Mouse (Mus musculus) adrenal gland, adult (tissue): ENCODE data around the gene Mcm10.
"Not testable (repeated sequence)": the region's sequence is repeated elsewhere in the genome, so short reads cannot be mapped to it uniquely, and the experiment has no call there.

Experiments
- DNase-seq, 2 experiments: peaks; one replicate each; pipeline ENCODE4 v3.0.0; 2022 to 2023; ENCODE audit warnings: low spot score in 1 of 2; ENCODE audit not compliant: inconsistent age in 2 of 2

The Mcm10 gene

DNA sequence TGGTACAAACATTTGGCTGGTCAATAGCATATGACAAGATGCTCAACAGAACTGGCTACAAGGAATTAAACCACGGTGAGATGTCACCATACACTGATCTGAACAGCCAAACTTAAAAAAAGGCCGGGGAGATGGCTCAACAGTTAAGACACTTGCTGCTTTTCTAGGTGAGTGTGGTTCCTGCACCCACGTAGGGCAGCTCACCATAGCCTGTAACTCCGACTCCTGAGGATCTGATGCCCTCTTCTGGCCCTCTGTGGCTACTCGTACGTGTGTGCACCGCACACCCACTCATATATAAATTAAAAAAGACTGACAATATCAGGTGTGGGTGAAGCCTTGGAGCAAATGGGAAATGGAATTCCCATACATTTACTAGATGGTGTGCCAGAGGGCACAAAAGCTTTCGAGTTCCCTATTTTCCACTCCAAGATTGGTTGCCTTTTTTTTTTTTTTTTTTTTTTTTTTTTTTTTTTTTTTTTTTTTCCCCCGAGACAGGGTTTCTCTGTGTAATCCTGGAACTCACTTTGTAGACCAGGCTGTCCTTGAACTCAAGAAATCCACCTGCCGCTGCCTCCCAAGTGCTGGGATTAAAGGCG is 23.7 kb downstream of the Mcm10 start:
- DNase-seq, result no peak

DNA sequence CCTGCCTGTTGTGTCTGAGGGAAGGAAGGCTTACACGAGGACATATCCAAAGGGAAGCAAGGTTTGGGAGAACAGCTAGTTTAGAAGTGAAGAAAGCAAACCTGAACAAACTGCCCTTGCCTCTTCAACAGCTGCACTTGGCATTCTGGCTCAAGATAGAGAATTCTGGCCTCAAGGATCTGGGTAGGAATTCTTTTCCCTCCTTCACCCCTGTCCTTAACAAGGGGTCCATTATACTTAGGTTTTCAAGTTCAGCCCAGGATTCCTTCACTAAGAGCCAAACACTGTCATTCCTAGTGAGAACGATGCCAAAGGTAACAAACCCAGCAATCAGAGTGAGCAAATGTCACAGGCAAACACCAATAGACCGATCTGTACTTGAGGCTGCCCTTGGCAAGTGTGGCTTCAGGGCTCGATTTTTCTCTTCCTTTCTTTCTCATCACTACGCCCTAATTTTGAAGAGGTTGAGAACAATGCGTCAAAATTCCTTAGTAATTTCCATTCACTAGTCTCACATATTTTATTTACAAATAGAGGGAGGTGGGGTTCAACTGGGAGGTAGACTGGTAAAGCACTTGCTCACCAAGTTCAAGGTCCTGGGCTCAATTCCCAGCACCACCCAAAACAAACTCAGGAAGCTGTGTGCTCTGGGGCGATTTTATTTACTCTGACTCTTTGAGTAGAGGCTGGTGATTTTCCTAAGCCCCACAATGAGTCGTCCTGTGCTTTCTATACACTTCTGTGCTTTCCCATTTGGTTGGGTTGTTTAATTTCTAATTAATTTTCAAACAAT is 25.0 kb downstream of the Mcm10 start:
- DNase-seq, result no peak

DNA sequence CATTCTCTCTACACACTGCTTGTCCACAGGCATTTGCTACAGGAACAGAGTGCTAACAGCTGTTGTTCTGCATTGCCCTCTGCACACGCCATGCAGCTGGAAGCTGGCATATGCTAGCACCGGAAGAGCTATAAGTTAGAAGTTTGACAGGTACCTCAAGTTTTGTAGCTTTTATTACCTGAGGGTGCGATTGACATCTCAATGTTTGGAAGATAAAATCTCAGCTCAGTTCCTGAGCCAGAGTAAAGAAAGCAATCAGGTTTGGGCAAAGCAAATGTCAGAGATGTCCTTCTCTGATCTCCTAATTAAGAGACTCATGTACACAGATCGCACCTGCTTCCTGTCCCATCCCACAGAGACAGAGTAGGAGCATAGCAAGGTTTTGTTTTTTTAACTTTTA is 25.8 kb downstream of the Mcm10 start:
- DNase-seq, result no peak

DNA sequence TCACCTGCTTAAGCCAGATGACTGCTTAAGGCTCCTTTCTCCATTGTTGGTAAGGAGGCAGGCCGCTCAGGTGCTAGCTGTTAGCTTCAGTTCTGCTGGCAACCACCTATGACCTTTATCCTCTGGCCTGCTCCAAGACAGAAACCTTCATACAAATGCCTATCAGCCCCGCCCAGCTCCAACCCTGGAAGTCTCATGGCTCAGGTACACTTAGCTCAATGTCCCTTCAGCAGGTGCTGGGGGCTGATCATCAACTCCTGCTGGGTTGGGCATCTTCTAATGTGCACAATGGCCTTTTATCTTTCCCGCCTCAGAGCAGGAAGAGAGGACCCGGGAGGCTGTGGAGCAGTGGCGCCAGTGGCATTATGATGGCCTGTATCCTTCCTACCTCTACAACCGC is 27.6 kb downstream of the Mcm10 start:
- DNase-seq, result no peak

DNA sequence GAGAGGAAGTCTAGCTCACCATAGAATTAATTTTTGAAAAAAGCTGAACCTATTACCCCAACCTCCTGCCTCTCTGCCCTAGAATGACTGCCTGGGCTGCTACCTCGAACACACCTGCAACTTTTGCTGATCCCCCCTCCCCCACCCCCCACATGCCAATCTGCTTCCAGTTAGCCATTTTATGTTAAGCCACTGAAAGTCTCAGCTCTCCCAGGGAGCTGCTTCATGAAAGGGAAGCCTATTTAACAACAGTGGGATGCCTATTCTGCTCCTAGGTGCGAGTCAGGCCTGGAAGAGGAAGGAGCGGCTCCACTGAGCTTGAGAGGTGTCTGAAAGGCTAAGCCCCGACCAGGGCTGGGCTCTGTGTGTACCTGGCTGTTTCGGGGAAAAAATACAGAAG is 28.6 kb downstream of the Mcm10 start:
- DNase-seq, result no peak

DNA sequence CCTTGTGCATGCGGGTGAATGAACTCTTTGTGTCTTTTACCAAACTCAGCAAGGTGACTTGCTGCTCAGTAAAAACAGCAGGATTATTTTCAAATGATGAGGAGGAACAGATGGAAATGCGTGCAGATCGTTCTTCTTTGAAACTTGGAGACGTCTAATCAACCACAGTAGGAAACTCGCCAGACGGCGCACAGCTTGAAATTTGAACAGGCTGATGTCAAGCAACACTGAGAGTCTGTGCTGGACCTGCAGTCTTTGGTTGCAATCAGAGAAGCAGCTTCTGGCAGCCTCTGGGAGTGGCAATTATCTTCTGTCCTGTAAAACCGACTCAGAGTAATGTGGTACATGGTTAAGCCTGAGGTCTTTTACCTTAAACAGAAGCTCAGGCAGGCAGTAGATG is 34.5 kb downstream of the Mcm10 start:
- DNase-seq, result no peak

DNA sequence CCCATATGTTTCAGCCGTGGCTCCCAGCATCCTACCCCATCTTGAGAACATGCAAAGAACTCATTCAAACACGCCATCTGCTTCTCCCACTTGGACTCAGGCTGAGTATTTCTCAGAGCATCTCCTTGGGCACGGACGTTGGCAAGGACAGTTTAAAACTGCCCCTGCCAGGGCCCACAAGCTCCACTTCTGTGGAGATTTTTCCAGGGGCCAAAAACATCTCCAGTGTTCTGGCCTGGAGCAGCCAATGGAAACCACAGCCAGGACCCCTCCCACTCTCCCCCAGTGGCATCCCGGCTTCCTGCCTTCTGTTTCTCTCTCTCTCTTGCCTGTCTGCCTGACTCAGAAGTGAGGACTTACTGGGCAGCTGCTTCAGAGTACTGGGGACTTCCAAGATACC is 36.8 kb downstream of the Mcm10 start, which contains the start of gene Ucma:
Ucma (plus strand) TSS at position 316 of the 400 bp plus-strand sequence.
- DNase-seq, result no peak

DNA sequence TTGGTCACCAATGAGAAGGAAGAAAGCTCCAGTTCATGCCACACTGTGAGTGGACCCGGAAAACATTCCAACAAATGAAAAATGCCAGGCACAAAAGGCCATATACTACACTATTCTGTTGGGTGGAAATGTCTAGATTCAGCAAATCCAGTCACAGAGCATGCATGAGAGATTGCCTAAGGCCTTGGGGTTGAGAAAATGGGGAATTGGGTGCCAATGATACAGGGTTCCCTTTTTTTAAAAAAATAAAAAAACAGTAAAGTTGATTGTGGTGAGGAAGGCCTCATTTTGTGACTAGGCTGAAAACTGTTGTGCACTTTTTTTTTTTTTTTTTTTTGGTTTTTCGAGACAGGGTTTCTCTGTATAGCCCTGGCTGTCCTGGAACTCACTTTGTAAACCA is 43.5 kb downstream of the Mcm10 start:
- DNase-seq, result no peak

DNA sequence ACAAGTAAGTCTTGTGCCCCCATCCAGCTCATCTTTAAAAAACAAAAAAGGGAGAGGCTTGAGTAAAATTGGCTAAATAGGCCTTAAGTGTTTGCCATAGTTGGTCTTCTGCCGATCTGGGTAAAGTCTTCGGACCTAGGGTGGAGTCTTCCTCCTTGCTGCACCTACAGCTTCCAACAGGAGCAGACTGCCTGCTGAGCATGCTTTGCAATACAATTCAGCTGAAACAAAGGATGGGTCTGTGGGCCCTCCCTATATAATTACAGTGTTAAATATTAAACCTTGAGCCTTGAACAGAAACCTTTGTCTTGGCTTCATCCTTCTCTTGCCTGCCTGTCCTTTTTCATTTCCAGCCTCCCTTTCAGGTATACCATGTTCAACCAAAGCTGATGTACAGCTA is 44.8 kb downstream of the Mcm10 start:
- DNase-seq, result no peak

DNA sequence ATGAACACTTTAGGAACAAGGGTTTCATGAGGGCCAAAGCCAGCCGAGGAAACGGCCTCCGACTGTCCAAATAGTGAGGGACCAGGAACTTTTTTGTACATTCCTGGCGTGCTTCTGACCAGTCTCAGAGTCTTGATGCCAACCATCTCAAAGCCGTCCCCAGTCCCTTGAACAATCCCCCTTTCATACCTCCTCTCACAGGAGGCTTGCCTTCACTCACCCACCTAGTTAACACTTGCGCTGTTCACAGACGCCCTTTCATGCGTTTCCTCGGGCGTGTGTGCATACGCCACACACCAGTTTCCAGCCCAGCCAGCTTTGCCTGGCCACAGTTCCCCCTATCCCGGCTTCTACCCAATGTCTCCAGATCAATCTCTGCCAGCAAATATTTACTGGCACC is 54.6 kb downstream of the Mcm10 start:
- DNase-seq, result no peak

DNA sequence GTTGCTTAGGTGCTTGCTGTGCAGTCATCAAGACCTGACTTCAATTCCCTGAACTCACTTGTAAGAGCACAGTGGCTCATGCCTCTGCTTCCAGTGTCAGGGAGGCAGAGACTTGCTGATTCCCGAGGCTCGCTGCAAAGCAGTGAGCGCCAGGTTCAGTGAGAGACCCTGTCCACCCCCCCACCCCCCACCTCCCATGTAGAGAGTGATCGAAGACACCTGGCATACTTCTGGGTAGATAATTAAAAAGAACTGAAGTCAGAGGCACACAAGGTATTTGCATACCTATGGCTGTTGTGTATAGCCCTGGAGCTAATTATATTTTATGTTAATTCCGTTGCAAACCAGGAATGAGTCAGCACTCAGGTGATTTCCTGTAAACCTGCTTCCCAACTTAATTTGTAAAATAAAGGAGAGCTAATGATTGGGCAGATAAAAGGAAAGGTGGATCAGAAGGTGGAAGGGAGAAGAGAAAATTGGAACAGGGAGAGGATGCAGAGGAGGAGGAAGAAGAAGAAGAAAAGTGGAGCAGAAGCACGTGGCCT is 58.3 kb downstream of the Mcm10 start:
- no peak for DNase-seq

DNA sequence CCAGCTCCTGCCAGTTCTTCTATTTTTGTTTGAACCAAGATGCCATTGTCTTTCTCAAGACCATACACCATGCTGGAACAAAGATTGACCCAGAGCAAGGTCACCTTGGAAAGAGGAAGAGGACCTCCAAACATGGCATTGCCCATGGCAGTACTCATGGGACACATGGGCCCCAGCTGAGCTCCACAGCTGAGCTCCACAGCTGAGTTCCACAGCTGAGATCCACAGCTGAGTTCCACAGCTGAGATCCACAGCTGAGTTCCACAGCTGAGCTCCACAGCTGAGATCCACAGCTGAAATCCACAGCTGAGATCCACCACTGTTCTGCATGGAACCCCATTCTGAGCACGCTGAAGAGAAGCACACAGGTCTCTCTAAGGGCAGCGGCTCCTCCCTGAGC is 61.6 kb downstream of the Mcm10 start:
- DNase-seq, result no peak

DNA sequence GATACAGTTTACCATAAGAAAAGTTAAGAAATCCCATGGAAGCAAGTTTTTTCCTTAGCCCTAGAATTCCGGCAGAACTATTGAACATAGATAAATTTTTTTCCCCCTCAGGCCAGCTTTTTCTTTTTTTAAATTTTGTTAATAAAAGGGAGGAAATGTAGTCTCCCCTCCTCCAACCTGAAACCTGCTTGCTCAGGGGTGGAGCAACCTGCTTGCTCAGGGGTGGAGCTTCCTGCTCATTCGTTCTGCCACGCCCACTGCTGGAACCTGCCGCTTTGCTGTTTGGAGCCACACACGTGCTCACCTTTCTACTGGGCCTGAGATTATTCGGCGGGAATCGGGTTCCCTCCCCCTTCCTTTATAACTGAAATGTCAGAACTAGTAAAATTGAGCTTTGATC is 62.9 kb downstream of the Mcm10 start:
- not testable (repeated sequence) for DNase-seq

DNA sequence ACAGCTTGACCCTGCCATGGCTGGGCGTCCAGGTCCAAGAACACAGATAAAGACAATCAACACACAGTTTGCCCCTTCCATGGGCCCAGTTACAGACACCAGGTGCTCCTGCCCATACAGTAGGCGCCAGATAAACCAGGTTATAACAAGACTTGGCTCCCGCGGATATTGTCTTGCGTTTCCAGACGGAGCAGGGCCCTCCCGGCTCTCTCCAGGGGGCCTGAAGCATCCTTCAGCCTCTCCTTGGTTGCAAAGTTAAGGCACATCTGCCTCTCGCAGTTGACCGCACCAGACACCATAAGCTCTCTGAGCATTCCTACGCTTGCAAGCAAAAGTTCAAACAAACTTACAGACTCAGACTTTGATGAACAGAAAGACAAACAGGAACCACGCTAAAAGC is 71.7 kb downstream of the Mcm10 start:
- DNase-seq, result no peak
